Mouse (Mus musculus): ENCODE measurements at regions not wholly inside any gene's neighbourhood (a gene's known extent, or its start where the extent isn't known, plus 50 kb on each side); places are given as distances from the start of the nearest gene placed in this dataset.
A peak's percentile ranks its signal among the peaks of the same experiment; 100 is the strongest.
"Not testable (repeated sequence)": the region's sequence is repeated elsewhere in the genome, so short reads cannot be mapped to it uniquely, and the experiment has no call there.

GRCm38 (mm10) chr1:112486046-112486445 is 621.3 kb upstream of the Dsel start:
- not testable (repeated sequence) for DNase-seq (ENCODE audit: low spot score)

GRCm38 (mm10) chr1:112456047-112456446 is 591.3 kb upstream of the Dsel start:
- DNase-seq (ENCODE audit: low spot score): peak; percentile 83

- peak; percentile 8 for DNase-seq (ENCODE audit: low spot score)
These were observed 587.7 kb upstream of the Dsel start for GRCm38 (mm10) chr1:112452390-112452789.

GRCm38 (mm10) chr1:112451622-112452021 is 586.9 kb upstream of the Dsel start:
- DNase-seq (ENCODE audit: low spot score): peak; percentile 28

GRCm38 (mm10) chr1:112439109-112439508 is 574.4 kb upstream of the Dsel start:
- no peak for DNase-seq (ENCODE audit: low spot score)

GRCm38 (mm10) chr1:112416350-112417083 is 551.8 kb upstream of the Dsel start:
- peak; percentile 86 for DNase-seq (ENCODE audit: low spot score)

GRCm38 (mm10) chr1:112388807-112389206 is 524.1 kb upstream of the Dsel start:
- peak; percentile 73 for DNase-seq (ENCODE audit: low spot score)

- no peak for DNase-seq (ENCODE audit: low spot score)
These were observed 519.3 kb upstream of the Dsel start for GRCm38 (mm10) chr1:112384015-112384414.

- DNase-seq (ENCODE audit: low spot score): peak; percentile 54
These were observed 515.0 kb upstream of the Dsel start for GRCm38 (mm10) chr1:112379651-112380264.

- peak; percentile 71 for DNase-seq (ENCODE audit: low spot score)
These were observed 513.9 kb upstream of the Dsel start for GRCm38 (mm10) chr1:112378660-112379059.

GRCm38 (mm10) chr1:112355816-112356215 is 491.1 kb upstream of the Dsel start:
- DNase-seq (ENCODE audit: low spot score): no peak
